Mouse (Mus musculus) midbrain, embryonic 15.5 days (tissue): ENCODE measurements at regions not wholly inside any gene's neighbourhood (a gene's known extent, or its start where the extent isn't known, plus 50 kb on each side); places are given as distances from the start of the nearest gene placed in this dataset.

Experiments
- ATAC-seq: fragments of 200-750 bp; cut with Nextera tagmentation; replicated peaks from 2 replicates; pipeline ENCODE4 v1.8.0; 2017; ENCODE audit warnings: moderate TSS enrichment
- H3K27ac ChIP-seq: fragments of 300-500 bp; sonication (generic); 2 replicates; pipeline ENCODE4 v1.5.1; 2015; ENCODE audit warnings: mild to moderate bottlenecking, inconsistent platforms
- H3K27me3 ChIP-seq: fragments of 300-500 bp; sonication (generic); replicated peaks from 2 replicates; pipeline ENCODE4 v1.6.1; 2015; ENCODE audit warnings: inconsistent platforms
- H3K36me3 ChIP-seq: fragments of 300-500 bp; sonication (generic); replicated peaks from 2 replicates; pipeline ENCODE4 v1.6.1; 2015; ENCODE audit warnings: inconsistent platforms
- H3K4me1 ChIP-seq: fragments of 300-500 bp; sonication (generic); 2 replicates; pipeline ENCODE4 v1.6.1; 2015; ENCODE audit warnings: inconsistent platforms
- H3K4me2 ChIP-seq: fragments of 300-500 bp; sonication (generic); 2 replicates; pipeline ENCODE4 v1.6.1; 2015; ENCODE audit warnings: inconsistent platforms, mild to moderate bottlenecking, moderate library complexity
- H3K4me3 ChIP-seq: fragments of 300-500 bp; sonication (generic); 2 replicates; pipeline ENCODE4 v1.5.1; 2015; ENCODE audit warnings: mild to moderate bottlenecking, inconsistent platforms
- H3K9ac ChIP-seq: fragments of 300-500 bp; sonication (generic); 2 replicates; pipeline ENCODE4 v1.6.1; 2015; ENCODE audit warnings: mild to moderate bottlenecking, inconsistent platforms
- H3K9me3 ChIP-seq: fragments of 300-500 bp; sonication (generic); 2 replicates; pipeline ENCODE4 v1.6.1; 2016; ENCODE audit warnings: inconsistent platforms
- WGBS: fragments of 180-500 bp; shearing (Covaris S2); methylation state at CpG from one replicate; pipeline ENCODE4 v1.1.7; 2015; ENCODE audit warnings: mixed read lengths; 5-methylcytosine and 5-hydroxymethylcytosine counted together

GRCm38 (mm10) chrX:11181855-11182254 lies 117.2 kb upstream of the H2al1a start:
- Histone ChIP-seq H3K4me3 (no peak overlapping the region), H3K27me3 (0 out of 2 replicates have a peak, but pooled peaks cover 3% of the 10 kb centered on the region), H3K9ac (no peak overlapping the region), H3K27ac (no peak overlapping the region), H3K4me1 (no peaks in the 10 kb centered on the region), H3K36me3 (no peaks in the 10 kb centered on the region), H3K4me2 (no peak overlapping the region), H3K9me3 (no peaks in the 10 kb centered on the region)
- no peak for ATAC-seq
- WGBS: 77% methylated on average over 12 of the region's 12 CpGs

- WGBS: 93% methylated on average over 6 of the region's 6 CpGs
- no peak overlapping the region for H3K4me2 ChIP-seq
These were observed 108.2 kb upstream of the H2al1a start for GRCm38 (mm10) chrX:11190851-11191250.

GRCm38 (mm10) chrX:11204135-11204534 lies 94.9 kb upstream of the H2al1a start:
- Histone ChIP-seq H3K27ac (no peak overlapping the region), H3K9ac (no peak overlapping the region), H3K4me1 (no peaks in the 10 kb centered on the region), H3K27me3 (no peaks in the 10 kb centered on the region), H3K36me3 (no peaks in the 10 kb centered on the region), H3K4me2 (no peak overlapping the region), H3K4me3 (no peak overlapping the region), H3K9me3 (no peaks in the 10 kb centered on the region)
- WGBS: 87% methylated on average over 2 of the region's 2 CpGs
- ATAC-seq: no peak

More at GRCm38 (mm10) chrX:11190851-11191250, 108.2 kb upstream of the H2al1a start:
- Histone ChIP-seq H3K27me3 (no peaks in the 10 kb centered on the region), H3K4me1 (no peaks in the 10 kb centered on the region), H3K4me3 (no peak overlapping the region), H3K9ac (no peak overlapping the region), H3K36me3 (no peaks in the 10 kb centered on the region), H3K27ac (no peak overlapping the region), H3K9me3 (no peaks in the 10 kb centered on the region)
- ATAC-seq: no peak

GRCm38 (mm10) chrX:11209895-11210294 lies 89.2 kb upstream of the H2al1a start:
- H3K9ac ChIP-seq: no peak overlapping the region
- no peak overlapping the region for H3K4me2 ChIP-seq
- no peaks in the 10 kb centered on the region for H3K4me1 ChIP-seq
- H3K36me3 ChIP-seq: no peaks in the 10 kb centered on the region
- H3K27ac ChIP-seq: no peak overlapping the region
- no peak overlapping the region for H3K4me3 ChIP-seq
- no peaks in the 10 kb centered on the region for H3K9me3 ChIP-seq
- no peak for ATAC-seq
- no peaks in the 10 kb centered on the region for H3K27me3 ChIP-seq
- 90% methylated on average over 5 of the region's 5 CpGs for WGBS

- H3K4me2 ChIP-seq: no peak overlapping the region
- ATAC-seq: no peak
- H3K4me1 ChIP-seq: no peaks in the 10 kb centered on the region
- no peaks in the 10 kb centered on the region for H3K27me3 ChIP-seq
- H3K4me3 ChIP-seq: no peak overlapping the region
- 75% methylated on average over 1 of the region's 1 CpGs for WGBS
- no peak overlapping the region for H3K27ac ChIP-seq
- H3K36me3 ChIP-seq: no peaks in the 10 kb centered on the region
- no peaks in the 10 kb centered on the region for H3K9me3 ChIP-seq
- no peak overlapping the region for H3K9ac ChIP-seq
These were observed 86.2 kb upstream of the H2al1a start for GRCm38 (mm10) chrX:11212811-11213210.

GRCm38 (mm10) chrX:11213492-11213891 lies 85.6 kb upstream of the H2al1a start:
- H3K27ac ChIP-seq: no peak overlapping the region

GRCm38 (mm10) chrX:11239066-11239465 lies 60.0 kb upstream of the H2al1a start:
- no peaks in the 10 kb centered on the region for H3K9me3 ChIP-seq
- no peak overlapping the region for H3K4me2 ChIP-seq
- no peaks in the 10 kb centered on the region for H3K4me1 ChIP-seq
- H3K36me3 ChIP-seq: no peaks in the 10 kb centered on the region
- no peak overlapping the region for H3K9ac ChIP-seq
- no peak overlapping the region for H3K27ac ChIP-seq
- no peak for ATAC-seq
- H3K4me3 ChIP-seq: no peak overlapping the region
- WGBS: 86% methylated on average over 1 of the region's 1 CpGs
- no peaks in the 10 kb centered on the region for H3K27me3 ChIP-seq

More at GRCm38 (mm10) chrX:11213492-11213891, 85.6 kb upstream of the H2al1a start:
- no peaks in the 10 kb centered on the region for H3K9me3 ChIP-seq
- 57% methylated on average over 3 of the region's 3 CpGs for WGBS
- no peak overlapping the region for H3K4me2 ChIP-seq
- H3K4me3 ChIP-seq: no peak overlapping the region
- H3K9ac ChIP-seq: no peak overlapping the region
- H3K27me3 ChIP-seq: no peaks in the 10 kb centered on the region
- H3K36me3 ChIP-seq: no peaks in the 10 kb centered on the region
- H3K4me1 ChIP-seq: no peaks in the 10 kb centered on the region
- ATAC-seq: no peak

GRCm38 (mm10) chrX:11245576-11245975 lies 53.5 kb upstream of the H2al1a start:
- ATAC-seq: no peak
- no peak overlapping the region for H3K4me3 ChIP-seq
- H3K27ac ChIP-seq: no peak overlapping the region
- no peaks in the 10 kb centered on the region for H3K36me3 ChIP-seq
- H3K9ac ChIP-seq: no peak overlapping the region
- H3K9me3 ChIP-seq: no peaks in the 10 kb centered on the region
- H3K4me2 ChIP-seq: no peak overlapping the region
- 93% methylated on average over 3 of the region's 3 CpGs for WGBS
- H3K27me3 ChIP-seq: no peaks in the 10 kb centered on the region
- no peaks in the 10 kb centered on the region for H3K4me1 ChIP-seq
